Mouse (Mus musculus) kidney, adult 2 months (tissue): Measurements from ENCODE around the gene Fam81a. TPM values are rescaled to one million over a fixed set of nuclear protein-coding genes. Genes with fewer than 3 reads are reported as not detected.
A peak's percentile ranks its signal among the peaks of the same experiment; 100 is the strongest.

Experiments
- DNase-seq: peaks from one replicate; pipeline ENCODE4 v3.0.0; 2021
- H3K27ac ChIP-seq: fragments of 200-500 bp; 2 replicates; pipeline ENCODE4 v1.5.1; 2012; ENCODE audit warnings: low read depth, low read length, control low read depth, inconsistent platforms; ENCODE audit not compliant: insufficient read depth
- H3K27me3 ChIP-seq: fragments of 200-500 bp; replicated peaks from 2 replicates; pipeline ENCODE4 v1.6.1; 2012; ENCODE audit warnings: mild to moderate bottlenecking, moderate library complexity, low read length, inconsistent platforms; ENCODE audit not compliant: control insufficient read depth, insufficient read depth
- H3K36me3 ChIP-seq: fragments of 200-500 bp; 2 replicates; pipeline ENCODE4 v1.6.1; 2012; ENCODE audit warnings: mild to moderate bottlenecking, moderate library complexity, low read length, inconsistent platforms; ENCODE audit not compliant: control insufficient read depth, insufficient read depth
- H3K4me1 ChIP-seq: fragments of 200-500 bp; 2 replicates; pipeline ENCODE4 v1.6.1; 2011; ENCODE audit warnings: low read length; ENCODE audit not compliant: control insufficient read depth, insufficient read depth
- H3K4me3 ChIP-seq: fragments of 200-500 bp; 2 replicates; pipeline ENCODE4 v1.5.1; 2011; ENCODE audit warnings: mild to moderate bottlenecking, low read depth, low read length, control low read depth; ENCODE audit not compliant: insufficient read depth
- CTCF ChIP-seq: fragments of 200-500 bp; conservative IDR thresholded peaks from 2 replicates; pipeline ENCODE4 v1.5.1; 2011; ENCODE audit warnings: low read depth, mild to moderate bottlenecking, control low read depth, low read length, moderate library complexity, mixed read lengths; ENCODE audit not compliant: insufficient read depth, insufficient read length
- POLR2A ChIP-seq: fragments of 200-500 bp; IDR thresholded peaks from one replicate; pipeline ENCODE4 v1.6.1; 2011; ENCODE audit warnings: low read depth, low read length, control low read depth
- WGBS: fragments of 180-500 bp; shearing (Covaris S2); methylation state at CpG from one replicate; pipeline ENCODE4 v1.1.7; 2018; 5-methylcytosine and 5-hydroxymethylcytosine counted together
- polyA plus RNA-seq: library from polyadenylated mRNA; depleted of rRNA; stranded (reverse); fragments of >200 nt; gene quantifications from 2 replicates; pipeline ENCODE4 v1.2.3, GENCODE M21; 2012

Fam81a gene
- polyA plus RNA-seq, 1 experiment = 12.4 TPM

DNA sequence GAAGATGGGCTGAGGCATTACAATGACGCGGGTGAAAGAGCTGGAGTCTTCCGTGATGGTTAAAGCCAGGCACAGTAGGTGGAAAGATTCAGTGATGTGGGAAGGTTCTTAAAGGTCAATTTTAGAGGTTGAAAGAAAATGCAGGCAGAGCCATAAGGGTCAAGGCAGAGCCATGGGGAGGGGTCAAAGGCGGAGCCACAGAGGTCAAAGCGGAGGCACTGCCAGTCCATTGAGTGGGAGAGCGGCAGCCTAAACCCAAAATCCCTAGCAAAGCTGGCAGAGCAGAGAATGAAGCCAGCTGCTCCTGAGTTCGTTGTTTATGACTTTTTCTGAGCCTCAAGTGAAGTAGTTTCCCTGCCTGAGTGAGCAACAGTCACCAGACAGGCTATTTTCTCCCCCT, 3.8 kb downstream of the Fam81a start:
- TF ChIP-seq POLR2A (no peak), CTCF (no peak)
- H3K4me3 ChIP-seq = no peak overlapping the region
- H3K27ac ChIP-seq = peak overlapping the region; percentile 97
- H3K4me1 ChIP-seq = peaks cover 20% of the 10 kb centered on the region
- H3K27me3 ChIP-seq = no peaks in the 10 kb centered on the region
- WGBS = 40% methylated on average over 7 of the region's 7 CpGs
- peak; percentile 59 for DNase-seq
- no peaks in the 10 kb centered on the region for H3K36me3 ChIP-seq

DNA sequence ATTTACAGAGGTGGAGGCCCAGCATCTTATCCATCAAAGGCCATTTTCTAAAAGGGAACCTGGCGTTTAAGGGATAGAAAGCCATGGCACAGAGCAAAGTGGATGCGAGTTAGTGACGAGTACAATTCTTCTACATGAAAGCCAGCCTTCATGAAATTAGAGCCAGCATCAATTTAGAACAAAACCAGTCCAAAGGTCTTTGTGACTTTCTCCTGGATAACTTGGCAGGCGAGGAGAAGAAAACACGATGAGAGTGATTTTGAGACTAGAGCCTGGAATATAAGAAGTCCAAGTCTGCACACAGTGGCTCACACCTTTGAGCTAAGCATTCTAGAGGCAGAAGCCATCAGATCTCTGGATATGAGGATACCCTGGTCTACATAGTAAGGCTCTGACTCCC, 4.4 kb downstream of the Fam81a start:
- no peak for TF ChIP-seq POLR2A
- no peak for TF ChIP-seq CTCF
- H3K27ac ChIP-seq = peak overlapping the region; percentile 97; the same call in 1 of the 2 replicates
- DNase-seq = peak; percentile 71
- WGBS = 57% methylated on average over 5 of the region's 5 CpGs
- no peaks in the 10 kb centered on the region for H3K36me3 ChIP-seq
- no peaks in the 10 kb centered on the region for H3K27me3 ChIP-seq
- H3K4me1 ChIP-seq = peaks cover 20% of the 10 kb centered on the region
- H3K4me3 ChIP-seq = no peak overlapping the region

DNA sequence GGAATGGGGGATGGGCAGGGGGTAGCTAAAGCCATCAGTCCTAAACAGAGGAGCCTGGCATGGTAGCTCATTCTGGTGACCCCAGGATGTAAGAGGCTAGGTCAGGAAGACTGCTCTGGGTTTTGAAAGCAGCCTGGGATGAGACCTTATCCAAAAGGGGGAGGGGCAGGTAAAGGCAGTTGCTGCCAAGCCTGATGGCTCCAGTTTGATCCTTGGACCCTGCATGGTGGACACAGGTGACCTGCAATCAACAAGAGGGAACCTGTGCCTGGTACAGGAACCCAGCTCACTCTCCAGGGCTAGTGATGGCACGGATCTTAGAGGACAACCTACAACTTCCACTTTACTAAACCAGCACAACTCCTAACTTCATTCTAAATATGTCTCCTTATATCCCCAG, 7.2 kb downstream of the Fam81a start:
- WGBS = 79% methylated on average over 1 of the region's 1 CpGs
- Histone ChIP-seq H3K4me3 (no peak overlapping the region), H3K4me1 (peaks cover 20% of the 10 kb centered on the region), H3K36me3 (no peaks in the 10 kb centered on the region), H3K27me3 (no peaks in the 10 kb centered on the region), H3K27ac (no peak overlapping the region)
- peak; percentile 64 for DNase-seq
- no peak for TF ChIP-seq CTCF
- TF ChIP-seq POLR2A = no peak

DNA sequence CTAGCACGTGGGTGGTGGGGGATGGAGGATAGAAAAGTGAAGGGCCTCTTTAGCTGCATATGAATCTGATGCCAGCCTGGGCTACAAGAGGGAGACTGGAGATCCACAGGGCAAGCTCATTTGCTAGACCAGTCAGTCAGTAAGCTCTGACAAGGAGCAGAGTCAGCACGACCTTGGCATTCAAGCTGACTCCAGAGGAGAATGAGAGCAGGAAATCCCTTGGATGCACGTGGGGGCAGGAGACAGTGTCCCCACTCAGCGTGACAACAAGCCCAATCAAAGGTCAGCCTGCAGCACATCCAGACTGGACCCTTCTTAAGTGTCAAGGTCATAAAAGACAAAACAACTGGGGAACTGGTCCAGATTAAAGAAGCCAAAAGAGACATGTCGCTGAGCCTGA, 7.6 kb downstream of the Fam81a start:
- DNase-seq = peak; percentile 13
- peaks cover 20% of the 10 kb centered on the region for H3K4me1 ChIP-seq
- WGBS = 53% methylated on average over 5 of the region's 5 CpGs
- H3K36me3 ChIP-seq = no peaks in the 10 kb centered on the region
- H3K27ac ChIP-seq = no peak overlapping the region
- no peak for TF ChIP-seq POLR2A
- no peak for TF ChIP-seq CTCF
- no peaks in the 10 kb centered on the region for H3K27me3 ChIP-seq
- H3K4me3 ChIP-seq = no peak overlapping the region

DNA sequence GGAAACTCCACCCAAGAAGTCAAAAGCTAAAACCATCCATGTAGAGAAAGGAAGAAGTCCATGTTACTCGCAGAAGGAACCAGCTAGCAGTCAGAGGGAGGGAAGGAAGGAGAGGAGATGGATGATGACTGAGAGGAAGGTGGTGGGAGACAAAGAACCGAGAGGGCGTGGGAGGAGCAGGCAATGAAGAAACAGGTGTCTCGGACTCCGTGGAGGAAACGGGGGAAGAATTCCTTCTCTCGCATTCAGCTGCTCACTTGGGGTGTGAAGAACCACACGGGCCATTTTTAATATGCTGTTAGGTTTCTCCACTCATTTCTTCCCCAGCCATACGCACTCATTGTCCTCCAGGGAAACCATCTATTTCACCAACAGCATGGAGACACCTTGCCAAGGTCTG, 8.1 kb downstream of the Fam81a start:
- H3K27me3 ChIP-seq = no peaks in the 10 kb centered on the region
- TF ChIP-seq POLR2A (no peak), CTCF (no peak)
- no peaks in the 10 kb centered on the region for H3K36me3 ChIP-seq
- H3K4me1 ChIP-seq = peaks cover 17% of the 10 kb centered on the region
- H3K27ac ChIP-seq = no peak overlapping the region
- no peak for DNase-seq
- WGBS = 89% methylated on average over 9 of the region's 9 CpGs
- no peak overlapping the region for H3K4me3 ChIP-seq

DNA sequence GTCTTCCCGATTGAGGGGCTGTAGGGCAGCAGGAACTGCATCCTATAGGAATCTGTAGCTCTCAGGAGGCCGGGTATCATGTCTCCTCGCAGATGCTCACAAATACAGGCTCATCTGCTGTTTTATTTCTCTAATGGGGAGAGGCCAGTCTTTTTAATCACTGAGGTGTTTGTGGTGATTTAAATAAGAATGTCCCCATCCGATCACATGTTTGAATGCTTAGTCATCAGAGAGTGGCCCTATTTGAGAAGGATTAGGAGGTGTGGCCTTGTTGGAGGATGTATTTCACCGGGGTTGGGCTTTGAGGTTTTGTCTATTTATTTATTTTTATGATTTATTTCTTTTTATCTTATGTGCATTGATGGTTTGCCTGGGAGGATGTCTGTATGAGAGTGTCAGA, 11.6 kb downstream of the Fam81a start:
- WGBS = 93% methylated on average over 5 of the region's 5 CpGs
- Histone ChIP-seq H3K4me3 (no peak overlapping the region), H3K27ac (no peak overlapping the region), H3K4me1 (peaks cover 6% of the 10 kb centered on the region; the same call in 1 of the 2 replicates), H3K27me3 (no peaks in the 10 kb centered on the region), H3K36me3 (no peaks in the 10 kb centered on the region)
- no peak for TF ChIP-seq POLR2A
- DNase-seq = no peak

DNA sequence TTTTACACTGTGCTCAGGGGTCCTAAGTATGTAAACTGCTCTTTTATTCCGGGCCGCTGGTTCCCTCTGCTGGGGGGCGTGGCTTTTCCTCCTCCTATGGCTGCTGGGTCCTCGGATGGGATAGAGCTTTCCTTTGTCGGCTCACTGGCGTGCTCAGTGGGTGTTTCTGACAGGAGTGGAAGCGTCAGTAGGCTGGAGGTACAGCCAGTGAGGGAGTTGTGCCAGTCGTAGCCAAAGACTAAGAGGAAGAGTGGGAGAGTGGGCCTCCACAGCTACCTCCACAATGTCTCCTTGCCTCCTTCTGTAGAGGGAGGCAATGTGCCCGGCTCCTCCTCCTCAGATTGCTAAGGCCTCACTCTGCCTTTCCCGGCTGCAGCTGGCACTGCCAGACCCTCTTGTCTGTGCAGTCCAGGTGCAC, 30.5 kb downstream of the Fam81a start:
- no peaks in the 10 kb centered on the region for H3K36me3 ChIP-seq
- 18% methylated on average over 10 of the region's 10 CpGs for WGBS
- TF ChIP-seq CTCF (no peak), POLR2A (no peak)
- H3K27me3 ChIP-seq = no peaks in the 10 kb centered on the region; the same call in 1 of the 2 replicates
- H3K27ac ChIP-seq = no peak overlapping the region
- peak; percentile 2 for DNase-seq
- no peak overlapping the region for H3K4me3 ChIP-seq
- H3K4me1 ChIP-seq = no peaks in the 10 kb centered on the region

DNA sequence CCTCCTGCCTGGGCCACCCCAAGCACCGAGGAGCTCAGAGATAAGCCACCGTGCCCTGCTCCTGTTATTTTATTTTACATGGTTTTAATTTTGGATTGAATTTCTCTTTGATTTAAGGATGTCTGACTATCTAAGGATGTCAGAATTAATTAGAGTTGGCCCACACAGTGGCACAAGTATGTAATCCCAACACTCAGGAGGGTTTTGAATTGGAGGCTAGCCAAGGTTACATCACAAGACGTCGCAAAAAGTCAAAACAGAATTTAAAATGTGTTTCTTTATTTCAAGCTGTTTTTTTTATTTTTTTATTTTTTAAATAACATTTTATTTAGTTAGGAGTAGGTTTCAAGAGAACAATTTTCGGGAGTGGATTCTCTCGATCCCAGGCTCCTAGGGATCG, 31.5 kb downstream of the Fam81a start:
- H3K4me1 ChIP-seq = no peaks in the 10 kb centered on the region
- H3K36me3 ChIP-seq = no peaks in the 10 kb centered on the region
- no peaks in the 10 kb centered on the region; the same call in 1 of the 2 replicates for H3K27me3 ChIP-seq
- DNase-seq = no peak
- H3K4me3 ChIP-seq = no peak overlapping the region
- WGBS = 67% methylated on average over 7 of the region's 7 CpGs
- no peak for TF ChIP-seq POLR2A
- no peak overlapping the region for H3K27ac ChIP-seq
